Mouse (Mus musculus) lung, postnatal 0 days (tissue): ENCODE measurements around the gene Pafah2. TPM values are rescaled to one million over a fixed set of nuclear protein-coding genes. Genes with fewer than 3 reads are reported as not detected.

ENCODE experiments used
- ATAC-seq: fragments of 200-750 bp; cut with Nextera tagmentation; 2 replicates; pipeline ENCODE4 v1.8.0; 2017; ENCODE audit warnings: moderate library complexity
- DNase-seq: peaks from one replicate; pipeline ENCODE4 v3.0.0-alpha.2; 2016; ENCODE audit warnings: low spot score
- H3K27ac ChIP-seq: fragments of 300-500 bp; sonication (generic); 2 replicates; pipeline ENCODE4 v1.5.1; 2014; ENCODE audit warnings: antibody characterized with exemption, mild to moderate bottlenecking, low read length, mixed read lengths
- H3K27me3 ChIP-seq: fragments of 300-500 bp; sonication (generic); replicated peaks from 2 replicates; pipeline ENCODE4 v1.6.1; 2014; ENCODE audit warnings: low read length, mixed read lengths; ENCODE audit not compliant: insufficient read depth
- H3K36me3 ChIP-seq: fragments of 300-500 bp; sonication (generic); 2 replicates; pipeline ENCODE4 v1.6.1; 2014; ENCODE audit warnings: low read length, mixed read lengths; ENCODE audit not compliant: insufficient read depth
- H3K4me1 ChIP-seq: fragments of 300-500 bp; sonication (generic); 2 replicates; pipeline ENCODE4 v1.6.1; 2014; ENCODE audit warnings: antibody characterized with exemption, low read depth, low read length, mixed read lengths; ENCODE audit not compliant: insufficient read depth
- H3K4me2 ChIP-seq: fragments of 300-500 bp; sonication (generic); replicated peaks from 2 replicates; pipeline ENCODE4 v1.6.1; 2014; ENCODE audit warnings: low read depth, mild to moderate bottlenecking, low read length, moderate library complexity, mixed read lengths
- H3K4me3 ChIP-seq: fragments of 300-500 bp; sonication (generic); 2 replicates; pipeline ENCODE4 v1.5.1; 2014; ENCODE audit warnings: low read depth, low read length
- H3K9ac ChIP-seq: fragments of 300-500 bp; sonication (generic); replicated peaks from 2 replicates; pipeline ENCODE4 v1.6.1; 2014; ENCODE audit warnings: low read depth, mild to moderate bottlenecking
- H3K9me3 ChIP-seq: fragments of 300-500 bp; sonication (generic); 2 replicates; pipeline ENCODE4 v1.6.1; 2016; ENCODE audit warnings: low read length, mixed read lengths
- CTCF ChIP-seq: IDR thresholded peaks from 2 replicates; pipeline ENCODE4 v1.5.1; 2016; ENCODE audit warnings: antibody characterized with exemption, mild to moderate bottlenecking
- EP300 ChIP-seq: IDR thresholded peaks from 2 replicates; pipeline ENCODE4 v1.6.1; 2016; ENCODE audit warnings: antibody characterized with exemption, mild to moderate bottlenecking, control low read depth
- WGBS: fragments of 180-500 bp; shearing (Covaris S2); extraction: QIAGEN DNeasy Blood & Tissue Kit; methylation state at CpG from one replicate; pipeline ENCODE4 v1.1.7; 2014; 5-methylcytosine and 5-hydroxymethylcytosine counted together
- polyA plus RNA-seq: library from polyadenylated mRNA; unstranded; fragments of >200 nt; fragmentation: Nextera tagmentation; extraction: Ambion mirVana; gene quantifications from 2 replicates; pipeline ENCODE4 v1.2.1, GENCODE M21; 2015

The Pafah2 gene
- polyA plus RNA-seq, 1 experiment from 2014 or later: 14.1 TPM

GRCm38 (mm10) chr4:134365280-134365679, 30.8 kb upstream of the Pafah2 start:
- ATAC-seq (no peak), DNase-seq (no peak)
- no peak overlapping the region for H3K27ac ChIP-seq
- H3K9me3 ChIP-seq: no peaks in the 10 kb centered on the region
- no peak overlapping the region for H3K9ac ChIP-seq
- H3K27me3 ChIP-seq: 0 out of 2 replicates have a peak, but pooled peaks cover 2% of the 10 kb centered on the region
- 23% methylated on average over 5 of the region's 5 CpGs for WGBS
- no peak overlapping the region for H3K4me3 ChIP-seq
- H3K4me2 ChIP-seq: no peak overlapping the region
- no peaks in the 10 kb centered on the region for H3K4me1 ChIP-seq
- H3K36me3 ChIP-seq: no peaks in the 10 kb centered on the region
- TF ChIP-seq EP300 (no peak), CTCF (no peak)

GRCm38 (mm10) chr4:134370649-134371221, 25.4 kb upstream of the Pafah2 start:
- ATAC-seq: peak; percentile 9
- TF ChIP-seq CTCF (0 out of 2 replicates have a peak, but pooled peaks have one; percentile 1), EP300 (no peak)
- Histone ChIP-seq H3K36me3 (no peaks in the 10 kb centered on the region), H3K9ac (no peak overlapping the region), H3K4me1 (peaks cover 7% of the 10 kb centered on the region), H3K4me3 (peak overlapping the region; percentile 22; the same call in 1 of the 2 replicates), H3K27me3 (peaks cover 16% of the 10 kb centered on the region), H3K9me3 (no peaks in the 10 kb centered on the region), H3K4me2 (peak overlapping the region; percentile 81), H3K27ac (no peak overlapping the region)
- 2% methylated on average over 17 of the region's 18 CpGs for WGBS
- DNase-seq: no peak

GRCm38 (mm10) chr4:134371316-134371855, 24.7 kb upstream of the Pafah2 start:
- ATAC-seq: no peak

DNA sequence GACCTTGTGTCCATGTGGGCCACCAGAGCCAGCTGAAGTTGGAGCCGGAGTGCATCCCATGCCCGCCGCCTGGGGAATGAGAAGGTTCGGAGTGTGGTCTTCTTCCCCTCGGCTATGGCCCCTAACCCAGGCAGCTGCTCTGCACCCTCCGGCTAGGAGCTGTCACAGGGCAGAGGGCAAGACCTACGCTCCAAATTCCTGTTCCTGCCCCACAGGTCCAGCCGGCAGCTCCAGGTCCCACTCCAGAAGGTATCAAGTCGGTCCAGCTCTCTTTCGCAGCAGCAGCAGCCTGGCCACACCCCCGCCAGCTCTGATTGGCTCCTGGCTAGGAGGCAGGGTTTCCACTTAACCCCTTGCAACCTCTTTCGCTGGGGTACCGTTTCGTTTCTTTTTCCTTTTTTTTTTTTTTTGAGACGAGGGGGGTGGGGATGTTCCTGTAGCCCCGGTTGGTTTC, 23.8 kb upstream of the Pafah2 start:
- Histone ChIP-seq H3K4me1 (peaks cover 7% of the 10 kb centered on the region), H3K4me2 (peak overlapping the region; percentile 81), H3K27me3 (peaks cover 16% of the 10 kb centered on the region), H3K36me3 (no peaks in the 10 kb centered on the region), H3K27ac (no peak overlapping the region), H3K9ac (no peak overlapping the region), H3K9me3 (no peaks in the 10 kb centered on the region), H3K4me3 (peak overlapping the region; percentile 41)
- DNase-seq: peak; percentile 84
- 0% methylated on average over 15 of the region's 16 CpGs for WGBS
- peak; percentile 86 for ATAC-seq
- TF ChIP-seq CTCF: no peak
- no peak for TF ChIP-seq EP300

More at GRCm38 (mm10) chr4:134371316-134371855, 24.7 kb upstream of the Pafah2 start:
- under 1% methylated on average over 17 of the region's 17 CpGs for WGBS
- no peak for DNase-seq
- TF ChIP-seq EP300: no peak
- no peak for TF ChIP-seq CTCF
- Histone ChIP-seq H3K4me2 (peak overlapping the region; percentile 81), H3K4me1 (peaks cover 7% of the 10 kb centered on the region), H3K9me3 (no peaks in the 10 kb centered on the region), H3K9ac (no peak overlapping the region), H3K36me3 (no peaks in the 10 kb centered on the region), H3K4me3 (peak overlapping the region; percentile 22; the same call in 1 of the 2 replicates), H3K27ac (no peak overlapping the region), H3K27me3 (peaks cover 16% of the 10 kb centered on the region)

DNA sequence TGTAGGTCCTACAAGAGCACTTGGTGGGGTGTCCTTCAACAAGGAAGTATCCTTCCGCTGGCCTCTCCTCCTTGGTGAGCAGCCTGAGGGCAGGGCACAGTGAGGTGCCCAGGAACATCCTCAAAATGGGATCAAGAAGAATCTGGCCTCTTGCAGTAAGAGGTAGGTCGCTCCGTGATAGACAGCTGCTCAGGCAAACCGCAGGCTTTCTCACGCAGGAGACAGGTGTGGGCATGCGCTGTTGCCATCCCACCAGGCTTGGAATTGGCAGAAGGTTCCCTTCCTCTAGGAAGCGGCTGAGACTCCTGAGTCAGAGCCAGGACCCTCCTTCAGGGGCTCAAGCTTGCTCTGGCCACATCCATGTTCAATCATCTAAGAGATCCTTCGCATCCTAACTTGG, 22.8 kb upstream of the Pafah2 start:
- H3K27me3 ChIP-seq: peaks cover 16% of the 10 kb centered on the region

DNA sequence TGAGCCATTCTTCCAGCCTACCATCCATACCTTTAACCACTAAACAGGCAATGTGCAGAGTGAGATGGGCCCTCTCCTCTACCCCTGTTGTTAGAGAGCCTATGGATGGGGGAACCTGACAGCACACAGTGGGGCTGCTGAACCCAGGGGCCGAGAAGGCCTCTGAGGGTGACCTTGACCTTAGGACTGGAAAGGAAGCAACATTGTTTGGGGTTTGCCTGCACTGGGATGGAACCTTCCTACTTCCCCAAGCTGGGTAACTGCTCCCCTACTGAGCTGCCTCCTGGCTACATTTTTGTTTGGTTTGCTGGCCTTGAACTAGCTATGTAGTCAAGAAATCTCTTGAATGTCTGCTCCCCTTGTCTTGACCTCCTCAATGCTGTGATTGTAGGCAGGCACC, 21.8 kb upstream of the Pafah2 start:
- Histone ChIP-seq H3K4me3 (no peak overlapping the region), H3K36me3 (no peaks in the 10 kb centered on the region), H3K9me3 (no peaks in the 10 kb centered on the region), H3K27ac (no peak overlapping the region), H3K4me1 (peaks cover 7% of the 10 kb centered on the region), H3K27me3 (peaks cover 16% of the 10 kb centered on the region), H3K9ac (no peak overlapping the region), H3K4me2 (no peak overlapping the region)
- no peak for DNase-seq
- TF ChIP-seq CTCF (no peak), EP300 (no peak)
- ATAC-seq: no peak
- WGBS: 50% methylated on average over 1 of the region's 1 CpGs

More for the DNA sequence above, 22.8 kb upstream of the Pafah2 start:
- ATAC-seq (no peak), DNase-seq (no peak)
- no peaks in the 10 kb centered on the region for H3K9me3 ChIP-seq
- peaks cover 7% of the 10 kb centered on the region for H3K4me1 ChIP-seq
- TF ChIP-seq EP300: no peak
- no peak for TF ChIP-seq CTCF
- WGBS: 81% methylated on average over 6 of the region's 8 CpGs
- H3K36me3 ChIP-seq: no peaks in the 10 kb centered on the region
- no peak overlapping the region for H3K4me2 ChIP-seq
- H3K9ac ChIP-seq: no peak overlapping the region
- no peak overlapping the region for H3K27ac ChIP-seq
- no peak overlapping the region for H3K4me3 ChIP-seq
